Mouse (Mus musculus): ENCODE results near the gene Yod1. TPM values are rescaled to one million over a fixed set of nuclear protein-coding genes. Genes with fewer than 3 reads are reported as not detected.
A peak's percentile ranks its signal among the peaks of the same experiment; 100 is the strongest.

Yod1 gene
- polyA plus RNA-seq (2012; ENCODE audit: insufficient read depth, insufficient read length, missing spikeins): 3.5 TPM in 2 replicates

- peak within 1 kb of the TSS; percentile 85 for H3K27ac ChIP-seq (replicated peaks; ENCODE audit: low read depth, low read length)
Measured at GRCm38 (mm10) chr1:130717291-130717871, at the start of gene Yod1. Gene Yod1 (plus strand): TSS chr1:130717327.

GRCm38 (mm10) chr1:130678551-130678950, 38.6 kb upstream of the Yod1 start:
- no peak overlapping the region for H3K27ac ChIP-seq (replicated peaks; ENCODE audit: low read depth, low read length)
- no peaks in the 10 kb centered on the region for H3K4me1 ChIP-seq (ENCODE audit: control insufficient read depth, insufficient read depth, insufficient read length, low read length)
- no peak overlapping the region for H3K4me3 ChIP-seq (ENCODE audit: insufficient read depth, low read depth, low read length)

More at GRCm38 (mm10) chr1:130717291-130717871, at the start of gene Yod1:
- Histone ChIP-seq H3K4me1 (ENCODE audit: control insufficient read depth, insufficient read depth, insufficient read length, low read length) (peaks cover 2% of the 10 kb centered on the region; the same call in 1 of the 2 replicates), H3K4me3 (ENCODE audit: insufficient read depth, low read depth, low read length) (peak within 1 kb of the TSS; percentile 99)

GRCm38 (mm10) chr1:130681075-130681474, 36.1 kb upstream of the Yod1 start:
- H3K4me3 ChIP-seq (ENCODE audit: insufficient read depth, low read depth, low read length): no peak overlapping the region
- H3K4me1 ChIP-seq (ENCODE audit: control insufficient read depth, insufficient read depth, insufficient read length, low read length): no peaks in the 10 kb centered on the region
- no peak overlapping the region for H3K27ac ChIP-seq (replicated peaks; ENCODE audit: low read depth, low read length)

- H3K4me1 ChIP-seq (ENCODE audit: control insufficient read depth, insufficient read depth, insufficient read length, low read length): no peaks in the 10 kb centered on the region
- H3K27ac ChIP-seq (replicated peaks; ENCODE audit: low read depth, low read length): no peak overlapping the region
- H3K4me3 ChIP-seq (ENCODE audit: insufficient read depth, low read depth, low read length): no peak overlapping the region
Measured at GRCm38 (mm10) chr1:130681656-130682413, 35.3 kb upstream of the Yod1 start.

- no peak overlapping the region for H3K4me3 ChIP-seq (ENCODE audit: insufficient read depth, low read depth, low read length)
- no peak overlapping the region for H3K27ac ChIP-seq (replicated peaks; ENCODE audit: low read depth, low read length)
- H3K4me1 ChIP-seq (ENCODE audit: control insufficient read depth, insufficient read depth, insufficient read length, low read length): no peaks in the 10 kb centered on the region
Measured at GRCm38 (mm10) chr1:130683905-130684304, 33.2 kb upstream of the Yod1 start.

GRCm38 (mm10) chr1:130698601-130699000, 18.5 kb upstream of the Yod1 start:
- H3K27ac ChIP-seq (replicated peaks; ENCODE audit: low read depth, low read length): no peak overlapping the region
- no peaks in the 10 kb centered on the region for H3K4me1 ChIP-seq (ENCODE audit: control insufficient read depth, insufficient read depth, insufficient read length, low read length)
- H3K4me3 ChIP-seq (ENCODE audit: insufficient read depth, low read depth, low read length): no peak overlapping the region

GRCm38 (mm10) chr1:130699937-130700633, 17.0 kb upstream of the Yod1 start:
- Histone ChIP-seq H3K4me3 (ENCODE audit: insufficient read depth, low read depth, low read length) (no peak overlapping the region), H3K4me1 (ENCODE audit: control insufficient read depth, insufficient read depth, insufficient read length, low read length) (no peaks in the 10 kb centered on the region), H3K27ac (replicated peaks; ENCODE audit: low read depth, low read length) (no peak overlapping the region)

- no peak overlapping the region for H3K4me3 ChIP-seq (ENCODE audit: insufficient read depth, low read depth, low read length)
- H3K4me1 ChIP-seq (ENCODE audit: control insufficient read depth, insufficient read depth, insufficient read length, low read length): no peaks in the 10 kb centered on the region
- H3K27ac ChIP-seq (replicated peaks; ENCODE audit: low read depth, low read length): no peak overlapping the region
Measured at GRCm38 (mm10) chr1:130701976-130702375, 15.2 kb upstream of the Yod1 start.

GRCm38 (mm10) chr1:130703613-130704012, 13.5 kb upstream of the Yod1 start:
- Histone ChIP-seq H3K27ac (replicated peaks; ENCODE audit: low read depth, low read length) (no peak overlapping the region), H3K4me1 (ENCODE audit: control insufficient read depth, insufficient read depth, insufficient read length, low read length) (no peaks in the 10 kb centered on the region), H3K4me3 (ENCODE audit: insufficient read depth, low read depth, low read length) (no peak overlapping the region)

GRCm38 (mm10) chr1:130710283-130711080, 6.6 kb upstream of the Yod1 start:
- Histone ChIP-seq H3K27ac (replicated peaks; ENCODE audit: low read depth, low read length) (no peak overlapping the region), H3K4me3 (ENCODE audit: insufficient read depth, low read depth, low read length) (no peak overlapping the region), H3K4me1 (ENCODE audit: control insufficient read depth, insufficient read depth, insufficient read length, low read length) (no peaks in the 10 kb centered on the region; the same call in 1 of the 2 replicates)

GRCm38 (mm10) chr1:130714046-130714445, 3.1 kb upstream of the Yod1 start:
- H3K27ac ChIP-seq (replicated peaks; ENCODE audit: low read depth, low read length): no peak overlapping the region
- no peak overlapping the region for H3K4me3 ChIP-seq (ENCODE audit: insufficient read depth, low read depth, low read length)
- H3K4me1 ChIP-seq (ENCODE audit: control insufficient read depth, insufficient read depth, insufficient read length, low read length): peaks cover 2% of the 10 kb centered on the region; the same call in 1 of the 2 replicates

GRCm38 (mm10) chr1:130715561-130716217, 1.4 kb upstream of the Yod1 start, which contains the start of gene Gm29427:
Gene Gm29427 (minus strand): TSS chr1:130715799.
- Histone ChIP-seq H3K4me1 (ENCODE audit: control insufficient read depth, insufficient read depth, insufficient read length, low read length) (peaks cover 2% of the 10 kb centered on the region; the same call in 1 of the 2 replicates), H3K27ac (replicated peaks; ENCODE audit: low read depth, low read length) (peak within 1 kb of the TSS; percentile 85), H3K4me3 (ENCODE audit: insufficient read depth, low read depth, low read length) (peak within 1 kb of the TSS; percentile 99)

GRCm38 (mm10) chr1:130716218-130716512, 962 bp upstream of the Yod1 start:
- Histone ChIP-seq H3K4me1 (ENCODE audit: control insufficient read depth, insufficient read depth, insufficient read length, low read length) (peaks cover 2% of the 10 kb centered on the region; the same call in 1 of the 2 replicates), H3K27ac (replicated peaks; ENCODE audit: low read depth, low read length) (peak overlapping the region; percentile 53)

GRCm38 (mm10) chr1:130716513-130717290, 425 bp upstream of the Yod1 start:
- Histone ChIP-seq H3K27ac (replicated peaks; ENCODE audit: low read depth, low read length) (peak overlapping the region; percentile 85), H3K4me1 (ENCODE audit: control insufficient read depth, insufficient read depth, insufficient read length, low read length) (peaks cover 2% of the 10 kb centered on the region; the same call in 1 of the 2 replicates), H3K4me3 (ENCODE audit: insufficient read depth, low read depth, low read length) (peak overlapping the region; percentile 99)

More at GRCm38 (mm10) chr1:130716218-130716512, 962 bp upstream of the Yod1 start:
- peak overlapping the region; percentile 99 for H3K4me3 ChIP-seq (ENCODE audit: insufficient read depth, low read depth, low read length)

Measured in brown adipose tissue, adult 24 weeks (tissue).